Mouse (Mus musculus): ENCODE data around the gene Elavl3. TPM values are rescaled to one million over a fixed set of nuclear protein-coding genes. Genes with fewer than 3 reads are reported as not detected.

Gene Elavl3
- polyA plus RNA-seq, 1 experiment: 165 TPM

DNA sequence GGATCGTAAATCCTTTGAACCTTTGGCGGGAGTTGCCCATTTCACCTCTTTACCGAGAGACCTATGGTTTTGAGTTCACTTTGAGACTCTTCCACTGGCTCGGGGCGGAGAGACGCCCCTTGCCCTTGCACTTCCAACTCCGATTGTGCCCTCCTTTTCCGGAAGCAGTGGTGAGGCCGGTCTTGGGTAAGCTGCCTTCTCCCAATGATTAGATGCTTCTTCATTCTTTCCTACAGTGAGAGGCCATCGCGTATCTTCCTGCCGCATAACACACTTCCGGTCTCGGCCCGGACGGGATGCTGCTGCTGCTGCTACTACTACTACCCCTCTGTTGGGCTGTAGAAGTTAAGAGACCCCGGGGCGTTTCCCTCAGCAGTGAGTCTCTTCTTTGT lies 48.7 kb downstream of the Elavl3 start:
- peak overlapping the region; percentile 91 for H3K4me3 ChIP-seq (replicated peaks; ENCODE audit: insufficient read depth, low read depth, low read length)
- WGBS: under 1% methylated on average over 18 of the region's 18 CpGs
- TF ChIP-seq CTCF (IDR thresholded peaks at IDR 0.05; ENCODE audit: borderline replicate concordance, insufficient read depth, low read depth, low read length): no peak
- no peak for TF ChIP-seq POLR2A (IDR thresholded peaks at IDR 0.05; ENCODE audit: borderline replicate concordance, insufficient read depth, low read length)
- H3K27ac ChIP-seq (ENCODE audit: insufficient read depth, low read length): peak overlapping the region; percentile 63
- no peak for DNase-seq
- H3K27me3 ChIP-seq (ENCODE audit: control insufficient read depth, insufficient read depth, low read length): no peaks in the 10 kb centered on the region
- H3K4me1 ChIP-seq (ENCODE audit: control insufficient read depth, insufficient read depth, low read length): peaks cover 14% of the 10 kb centered on the region; the same call in 1 of the 2 replicates

DNA sequence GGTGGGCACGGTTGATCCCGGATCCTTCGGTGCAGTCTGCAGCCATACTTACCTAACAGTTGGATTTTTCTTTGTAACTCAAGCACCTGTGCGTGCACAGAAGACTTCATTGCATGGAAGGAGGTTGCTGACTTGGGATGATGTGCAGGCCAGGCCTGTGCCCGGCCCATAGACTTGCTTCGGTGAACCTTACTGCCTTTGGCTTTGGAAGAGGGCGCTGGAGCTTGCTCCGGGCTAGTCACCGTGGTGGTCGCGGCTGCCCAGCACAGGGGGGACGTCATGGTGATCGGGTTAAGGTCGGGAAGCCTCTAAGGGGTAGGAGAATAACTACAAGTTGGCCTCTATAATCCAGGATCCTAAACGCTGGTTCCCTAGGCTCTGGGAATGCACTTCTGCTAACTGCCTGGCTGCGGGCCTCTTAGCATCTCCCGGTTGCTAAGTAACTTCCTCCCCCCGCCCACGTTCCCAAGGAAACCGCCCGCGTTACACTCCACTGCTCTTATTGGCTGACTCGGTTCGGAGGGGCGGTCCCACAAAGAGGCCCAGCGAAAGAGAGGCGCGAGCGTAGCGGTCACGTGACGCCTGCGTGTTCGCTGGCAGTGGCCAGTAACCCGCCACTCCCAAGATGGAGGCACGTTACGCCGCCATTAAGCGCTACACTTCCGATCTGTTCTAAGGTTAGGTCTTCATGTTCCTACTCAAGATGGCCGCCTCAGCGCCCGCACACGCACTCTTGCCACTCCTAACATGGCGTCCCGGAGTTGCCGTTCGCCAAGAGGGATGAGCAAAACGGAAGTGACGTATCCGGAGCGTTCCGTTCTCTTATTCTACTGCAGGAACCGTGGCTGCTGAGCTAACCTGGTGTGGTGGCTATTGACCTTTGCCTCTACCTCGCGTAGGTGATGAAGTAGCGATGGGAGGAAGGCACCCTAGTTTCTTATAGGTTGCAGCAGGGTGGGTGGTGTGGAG lies 49.3 kb downstream of the Elavl3 start, which contains the start of the genes Ccdc151 and Prkcsh:
Gene Ccdc151, minus strand, starts transcription at position 441 of the 969 bp plus-strand sequence.
Gene Prkcsh, plus strand, starts transcription at position 613 of the 969 bp plus-strand sequence.
- 4% methylated on average over 57 of the region's 57 CpGs for WGBS
- DNase-seq: peak; percentile 99 to 100
- Histone ChIP-seq H3K4me3 (replicated peaks; ENCODE audit: insufficient read depth, low read depth, low read length) (peak within 1 kb of the TSS; percentile 91), H3K4me1 (ENCODE audit: control insufficient read depth, insufficient read depth, low read length) (peaks cover 14% of the 10 kb centered on the region; the same call in 1 of the 2 replicates), H3K27ac (ENCODE audit: insufficient read depth, low read length) (peak within 1 kb of the TSS; percentile 63), H3K27me3 (ENCODE audit: control insufficient read depth, insufficient read depth, low read length) (no peaks in the 10 kb centered on the region)
- TF ChIP-seq CTCF (IDR thresholded peaks at IDR 0.05; ENCODE audit: borderline replicate concordance, insufficient read depth, low read depth, low read length) (no peak), POLR2A (IDR thresholded peaks at IDR 0.05; ENCODE audit: borderline replicate concordance, insufficient read depth, low read length) (peak; percentile 93)

DNA sequence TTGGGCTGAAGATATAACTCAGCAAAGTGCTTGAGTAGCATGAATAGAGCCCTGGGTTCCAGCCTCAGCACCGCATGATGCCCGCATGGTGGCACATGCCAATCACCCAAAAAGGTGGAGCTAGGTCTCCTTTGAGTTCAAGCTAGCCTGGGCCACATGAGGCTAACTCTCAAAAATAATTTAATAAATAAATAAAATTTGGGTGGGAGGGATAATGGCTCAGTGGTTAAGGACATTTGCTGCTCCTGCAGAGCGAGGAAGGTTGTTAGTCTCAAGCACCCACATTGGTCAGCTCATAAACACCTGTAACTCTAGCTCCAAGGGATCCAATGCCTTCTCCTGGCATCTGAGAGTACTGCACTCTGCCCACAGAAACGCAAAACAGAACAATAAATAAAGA lies 50.2 kb downstream of the Elavl3 start:
- TF ChIP-seq POLR2A (IDR thresholded peaks at IDR 0.05; ENCODE audit: borderline replicate concordance, insufficient read depth, low read length): no peak
- TF ChIP-seq CTCF (IDR thresholded peaks at IDR 0.05; ENCODE audit: borderline replicate concordance, insufficient read depth, low read depth, low read length): no peak
- Histone ChIP-seq H3K27me3 (ENCODE audit: control insufficient read depth, insufficient read depth, low read length) (no peaks in the 10 kb centered on the region), H3K27ac (ENCODE audit: insufficient read depth, low read length) (no peak overlapping the region), H3K4me1 (ENCODE audit: control insufficient read depth, insufficient read depth, low read length) (peaks cover 14% of the 10 kb centered on the region; the same call in 1 of the 2 replicates), H3K4me3 (replicated peaks; ENCODE audit: insufficient read depth, low read depth, low read length) (no peak overlapping the region)
- no peak for DNase-seq
- 84% methylated on average over 4 of the region's 4 CpGs for WGBS

DNA sequence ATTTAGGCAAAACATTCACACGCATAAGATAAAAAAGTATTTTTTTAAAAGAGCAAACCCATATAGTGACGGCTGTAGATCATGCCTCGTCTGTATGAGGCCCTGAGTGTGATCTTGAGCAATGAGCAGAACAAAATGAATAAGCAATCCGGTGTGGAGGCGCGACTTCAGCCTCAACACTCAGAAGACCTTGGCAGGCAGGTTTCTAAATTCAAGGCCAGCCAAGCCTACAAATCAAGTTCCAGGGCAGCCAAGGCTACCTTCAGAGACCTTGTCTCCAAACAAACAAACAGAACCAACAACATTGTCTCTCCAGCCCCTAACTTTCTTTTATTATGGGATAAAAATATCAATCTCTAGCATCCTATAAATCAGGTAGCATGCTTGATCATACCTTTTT lies 51.5 kb downstream of the Elavl3 start:
- H3K4me3 ChIP-seq (replicated peaks; ENCODE audit: insufficient read depth, low read depth, low read length): no peak overlapping the region

DNA sequence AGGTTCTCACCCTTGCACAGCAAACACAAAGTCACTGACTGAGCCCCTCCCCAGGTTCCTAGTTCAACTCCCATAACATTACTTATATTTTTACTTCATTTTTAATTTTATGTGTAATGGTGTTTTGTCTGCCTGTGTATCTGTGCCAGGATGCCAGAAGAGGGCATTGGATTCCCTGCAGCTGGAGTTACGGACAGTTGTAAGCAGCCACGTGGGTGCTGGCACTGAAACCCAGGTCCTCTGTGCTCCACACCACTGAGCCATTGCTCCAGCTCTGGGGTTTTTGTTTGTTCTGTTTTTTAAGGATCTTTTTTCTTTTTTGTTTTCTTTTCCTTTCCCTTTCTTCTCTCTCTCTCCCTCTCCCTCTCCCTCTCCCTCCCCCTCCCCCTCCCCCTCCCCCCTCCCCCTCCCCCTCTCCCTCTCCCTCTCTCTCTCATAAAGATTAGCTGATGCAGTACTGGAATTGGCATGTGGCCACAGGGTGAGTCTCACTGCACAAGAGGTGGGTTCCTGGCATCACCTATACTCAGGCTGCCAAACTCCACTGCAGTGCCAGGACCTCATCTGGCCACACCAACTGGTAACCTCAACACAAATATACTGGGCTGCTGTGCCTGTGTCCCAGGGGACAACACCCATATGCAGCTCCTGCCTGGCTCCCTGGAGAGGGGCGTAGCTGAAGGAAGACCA lies 55.5 kb downstream of the Elavl3 start:
- H3K4me3 ChIP-seq (replicated peaks; ENCODE audit: insufficient read depth, low read depth, low read length): no peak overlapping the region
- WGBS: 74% methylated on average over 3 of the region's 3 CpGs
- TF ChIP-seq CTCF (IDR thresholded peaks at IDR 0.05; ENCODE audit: borderline replicate concordance, insufficient read depth, low read depth, low read length): no peak

More for the DNA sequence above, 51.5 kb downstream of the Elavl3 start:
- Histone ChIP-seq H3K27me3 (ENCODE audit: control insufficient read depth, insufficient read depth, low read length) (no peaks in the 10 kb centered on the region), H3K4me1 (ENCODE audit: control insufficient read depth, insufficient read depth, low read length) (peaks cover 14% of the 10 kb centered on the region; the same call in 1 of the 2 replicates), H3K27ac (ENCODE audit: insufficient read depth, low read length) (no peak overlapping the region)
- TF ChIP-seq CTCF (IDR thresholded peaks at IDR 0.05; ENCODE audit: borderline replicate concordance, insufficient read depth, low read depth, low read length) (no peak), POLR2A (IDR thresholded peaks at IDR 0.05; ENCODE audit: borderline replicate concordance, insufficient read depth, low read length) (no peak)
- 94% methylated on average over 6 of the region's 6 CpGs for WGBS
- no peak for DNase-seq

DNA sequence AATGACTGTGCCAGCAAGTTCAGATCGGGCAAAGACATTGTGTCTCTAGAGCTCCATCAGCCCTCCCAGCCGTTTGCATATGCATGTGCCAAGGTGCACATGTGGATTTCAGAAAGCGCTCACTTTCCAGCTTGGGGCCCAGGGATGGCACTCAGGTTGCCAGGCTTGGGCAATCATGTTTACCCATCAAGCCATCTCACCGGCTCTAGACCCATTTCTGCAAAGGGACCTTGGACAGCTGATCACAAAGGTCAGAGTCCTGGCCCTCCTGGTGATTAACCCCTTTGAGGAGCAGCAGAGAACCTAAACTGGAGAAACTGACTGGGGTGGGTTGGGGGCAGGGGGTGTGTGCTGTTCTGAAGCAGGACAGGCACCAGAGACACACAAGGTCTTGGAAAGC lies 59.6 kb downstream of the Elavl3 start:
- DNase-seq: no peak
- TF ChIP-seq POLR2A (IDR thresholded peaks at IDR 0.05; ENCODE audit: borderline replicate concordance, insufficient read depth, low read length) (no peak), CTCF (IDR thresholded peaks at IDR 0.05; ENCODE audit: borderline replicate concordance, insufficient read depth, low read depth, low read length) (no peak)
- Histone ChIP-seq H3K4me3 (replicated peaks; ENCODE audit: insufficient read depth, low read depth, low read length) (no peak overlapping the region), H3K27ac (ENCODE audit: insufficient read depth, low read length) (no peak overlapping the region), H3K4me1 (ENCODE audit: control insufficient read depth, insufficient read depth, low read length) (peaks cover 10% of the 10 kb centered on the region; the same call in 1 of the 2 replicates), H3K27me3 (ENCODE audit: control insufficient read depth, insufficient read depth, low read length) (no peaks in the 10 kb centered on the region)
- 82% methylated on average over 4 of the region's 4 CpGs for WGBS

More for the DNA sequence above, 55.5 kb downstream of the Elavl3 start:
- Histone ChIP-seq H3K4me1 (ENCODE audit: control insufficient read depth, insufficient read depth, low read length) (no peaks in the 10 kb centered on the region), H3K27ac (ENCODE audit: insufficient read depth, low read length) (no peak overlapping the region), H3K27me3 (ENCODE audit: control insufficient read depth, insufficient read depth, low read length) (no peaks in the 10 kb centered on the region)
- DNase-seq: no peak

DNA sequence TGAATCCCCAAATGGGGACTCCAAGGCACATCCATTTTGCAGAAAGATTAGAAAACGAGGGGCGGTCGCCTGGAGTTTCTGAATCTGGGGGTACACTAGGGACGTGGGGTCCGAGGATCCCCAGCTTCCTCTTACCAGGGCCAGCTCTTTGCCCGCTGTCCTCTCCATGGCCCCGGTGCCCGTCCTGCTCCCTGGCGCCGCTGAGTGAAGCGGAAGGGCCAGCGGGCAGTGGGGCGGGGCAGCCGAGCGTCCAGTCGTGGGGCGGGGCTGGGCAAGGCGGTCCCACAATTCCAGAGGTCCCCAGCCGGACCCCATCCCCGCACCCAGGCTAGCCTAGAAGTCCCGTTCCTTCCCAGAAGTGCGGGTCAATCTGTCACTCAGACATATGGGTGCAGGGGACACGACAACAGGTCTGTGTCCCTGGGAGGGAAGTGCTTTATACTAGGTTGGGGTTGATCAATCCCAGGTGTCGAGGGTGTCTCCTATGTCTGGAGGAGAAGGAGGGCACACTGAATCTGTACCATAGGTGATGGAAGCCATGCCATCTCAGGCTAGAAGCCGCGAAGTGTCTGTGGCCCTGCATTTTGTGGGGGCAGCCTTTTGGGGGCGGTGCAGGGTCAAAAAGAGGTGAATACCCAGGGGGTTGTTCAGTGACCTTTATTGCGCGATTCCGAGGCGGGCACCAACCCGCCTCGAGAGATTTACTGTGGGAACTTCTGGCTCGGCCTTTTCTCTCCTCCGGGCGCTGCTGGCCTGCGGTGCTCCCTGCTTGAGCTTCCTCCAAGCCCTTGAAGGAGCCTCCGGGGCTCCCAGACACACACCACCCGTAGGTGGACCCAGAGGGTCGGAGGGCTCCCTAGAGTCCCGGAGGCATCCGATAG lies 62.4 kb downstream of the Elavl3 start, which contains the start of gene Rgl3:
Gene Rgl3, minus strand, starts transcription at position 217 of the 881 bp plus-strand sequence.
- Histone ChIP-seq H3K4me3 (replicated peaks; ENCODE audit: insufficient read depth, low read depth, low read length) (peak within 1 kb of the TSS; percentile 91), H3K27me3 (ENCODE audit: control insufficient read depth, insufficient read depth, low read length) (no peaks in the 10 kb centered on the region), H3K27ac (ENCODE audit: insufficient read depth, low read length) (peak within 1 kb of the TSS; percentile 88), H3K4me1 (ENCODE audit: control insufficient read depth, insufficient read depth, low read length) (peaks cover 10% of the 10 kb centered on the region; the same call in 1 of the 2 replicates)
- TF ChIP-seq CTCF (IDR thresholded peaks at IDR 0.05; ENCODE audit: borderline replicate concordance, insufficient read depth, low read depth, low read length) (no peak), POLR2A (IDR thresholded peaks at IDR 0.05; ENCODE audit: borderline replicate concordance, insufficient read depth, low read length) (peak; percentile 75)
- WGBS: under 1% methylated on average over 42 of the region's 42 CpGs
- DNase-seq: peak; percentile 83 to 84
